Mouse (Mus musculus) ES-E14 (cell line): ENCODE data around the gene Ercc4. TPM values are rescaled to one million over a fixed set of nuclear protein-coding genes. Genes with fewer than 3 reads are reported as not detected.

Experiments
- DNase-seq: peaks from one replicate; pipeline ENCODE4 v3.0.0-alpha.2; 2013; ENCODE audit warnings: low read depth, low spot score
- H3K27ac ChIP-seq: 2 replicates; pipeline ENCODE4 v1.5.1; 2012; ENCODE audit warnings: low read depth, mild to moderate bottlenecking, low read length, moderate library complexity, mixed read lengths; ENCODE audit not compliant: poor library complexity, insufficient read depth, severe bottlenecking
- H3K36me3 ChIP-seq: 2 replicates; pipeline ENCODE4 v1.6.1; 2012; ENCODE audit warnings: mild to moderate bottlenecking, low read length, moderate library complexity, mixed read lengths; ENCODE audit not compliant: control insufficient read depth, poor library complexity, insufficient read depth, severe bottlenecking
- H3K4me1 ChIP-seq, 2 experiments: fragments of 150-350 bp in 1 of 2; sonication (generic) in 1 of 2; 2 replicates each; pipeline ENCODE4 v1.6.1; 2012; ENCODE audit warnings: low read length in 2 of 2, mild to moderate bottlenecking in 1 of 2, mixed read lengths in 1 of 2; ENCODE audit not compliant: control insufficient read depth in 2 of 2, insufficient read depth in 2 of 2, poor library complexity in 1 of 2
- H3K4me3 ChIP-seq, 2 experiments: fragments of 150-350 bp in 1 of 2; sonication (generic) in 1 of 2; 2 replicates each; pipeline ENCODE4 v1.5.1; 2012; ENCODE audit warnings: low read length in 2 of 2, low read depth in 1 of 2, mild to moderate bottlenecking in 1 of 2, mixed read lengths in 1 of 2; ENCODE audit not compliant: insufficient read depth in 1 of 2, poor library complexity in 1 of 2, severe bottlenecking in 1 of 2
- H3K9ac ChIP-seq: 2 replicates; pipeline ENCODE4 v1.6.1; 2012; ENCODE audit warnings: low read depth, mild to moderate bottlenecking, low read length, mixed read lengths; ENCODE audit not compliant: poor library complexity, insufficient read depth, severe bottlenecking
- H3K9me3 ChIP-seq: fragments of 150-350 bp; sonication (generic); 2 replicates; pipeline ENCODE4 v1.6.1; 2012; ENCODE audit warnings: low read depth, mild to moderate bottlenecking, low read length; ENCODE audit not compliant: control insufficient read depth, insufficient read depth
- CHD2 ChIP-seq: IDR thresholded peaks from 2 replicates; pipeline ENCODE4 v1.6.1; 2014; ENCODE audit warnings: mild to moderate bottlenecking, low read depth, low read length, inconsistent platforms
- HCFC1 ChIP-seq: IDR thresholded peaks from 2 replicates; pipeline ENCODE4 v1.6.1; 2012; ENCODE audit warnings: low read length, inconsistent platforms, borderline replicate concordance; ENCODE audit not compliant: insufficient read depth
- MAFK ChIP-seq: IDR thresholded peaks from 2 replicates; pipeline ENCODE4 v1.6.1; 2014; ENCODE audit warnings: mild to moderate bottlenecking, low read depth, low read length, inconsistent platforms; ENCODE audit not compliant: insufficient read depth
- ZC3H11A ChIP-seq: IDR thresholded peaks from 2 replicates; pipeline ENCODE4 v1.6.1; 2012; ENCODE audit warnings: low read depth, mild to moderate bottlenecking, inconsistent platforms, low read length, borderline replicate concordance
- ZNF384 ChIP-seq: IDR thresholded peaks from 2 replicates; pipeline ENCODE4 v1.6.1; 2012; ENCODE audit warnings: low read depth, low read length, inconsistent platforms
- in situ Hi-C, 2 experiments: fragments of 600-800 bp; cut with MboI; formaldehyde crosslinking; loops; one replicate each; pipeline ENCODE4 v1.15.1; 2025; ENCODE audit warnings: low sequenced_read_pairs in 2 of 2, inconsistent platforms in 1 of 2; ENCODE audit not compliant: unreplicated experiment in 2 of 2
- total RNA-seq: library from RNA; depleted of rRNA; stranded (reverse); fragments of 300-350 nt; gene quantifications from 2 replicates; pipeline ENCODE4 v1.2.3, GENCODE M21; 2012

Gene Ercc4
- total RNA-seq, 1 experiment: 18.2 TPM

DNA sequence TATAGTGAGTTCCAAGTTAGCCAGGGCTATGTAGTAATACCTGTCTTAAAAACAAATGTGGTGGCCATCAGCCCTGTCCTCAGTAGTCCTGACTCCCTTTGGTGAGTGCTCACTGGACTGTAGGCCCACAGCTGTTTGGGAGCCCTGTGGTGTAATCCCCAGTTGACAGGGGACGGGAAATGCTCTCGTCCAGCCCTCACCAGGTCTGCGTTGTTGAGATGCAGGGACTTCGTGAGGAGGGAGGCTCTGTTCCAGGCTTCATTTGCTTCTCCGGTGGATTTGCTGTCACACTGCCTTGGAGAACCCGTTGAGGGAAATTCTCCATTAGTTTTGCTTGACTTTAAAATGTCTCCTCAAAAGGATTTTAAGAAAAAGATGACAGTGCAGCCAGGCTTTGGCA is 41.3 kb downstream of the Ercc4 start:
- peaks cover 24% of the 10 kb centered on the region; the same call in 1 of the 2 replicates for H3K36me3 ChIP-seq
- peaks cover 2 to 5% of the 10 kb centered on the region in 2 experiments; a peak in 1 of 4 replicates for H3K4me1 ChIP-seq
- no peak overlapping the region for H3K4me3 ChIP-seq
- H3K9ac ChIP-seq: no peak overlapping the region
- DNase-seq: no peak
- TF ChIP-seq MAFK (no peak), HCFC1 (no peak), CHD2 (no peak), ZC3H11A (no peak), ZNF384 (no peak)
- H3K9me3 ChIP-seq: no peaks in the 10 kb centered on the region
- in situ Hi-C loops: no loop called here
- no peak overlapping the region for H3K27ac ChIP-seq

DNA sequence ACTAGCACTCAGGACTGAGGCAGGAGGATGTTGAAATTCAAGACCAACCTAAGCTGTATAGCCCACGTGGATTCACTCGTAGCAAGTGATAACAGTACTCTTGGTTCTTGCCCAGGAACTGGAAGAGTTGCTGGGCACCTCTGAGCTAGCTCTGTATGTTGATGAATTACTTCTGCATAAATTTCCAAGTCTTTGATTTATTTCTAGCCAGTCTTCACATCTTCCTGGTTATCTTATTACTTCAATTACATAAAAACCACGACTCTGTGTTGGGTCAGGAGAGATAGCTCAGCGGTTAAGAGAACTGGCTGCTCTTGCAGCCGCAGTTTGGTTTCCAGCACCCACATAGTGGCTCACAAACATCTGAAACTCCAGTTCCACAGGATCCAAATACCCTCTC is 43.0 kb downstream of the Ercc4 start:
- Histone ChIP-seq H3K4me3 (no peak overlapping the region), H3K4me1 (peaks cover 2 to 5% of the 10 kb centered on the region in 2 experiments; a peak in 1 of 4 replicates), H3K27ac (no peak overlapping the region), H3K36me3 (peaks cover 15% of the 10 kb centered on the region; the same call in 1 of the 2 replicates), H3K9me3 (no peaks in the 10 kb centered on the region), H3K9ac (no peak overlapping the region)
- in situ Hi-C loops: no loop called here
- TF ChIP-seq CHD2 (no peak), ZNF384 (no peak), ZC3H11A (no peak)
- no peak for DNase-seq

DNA sequence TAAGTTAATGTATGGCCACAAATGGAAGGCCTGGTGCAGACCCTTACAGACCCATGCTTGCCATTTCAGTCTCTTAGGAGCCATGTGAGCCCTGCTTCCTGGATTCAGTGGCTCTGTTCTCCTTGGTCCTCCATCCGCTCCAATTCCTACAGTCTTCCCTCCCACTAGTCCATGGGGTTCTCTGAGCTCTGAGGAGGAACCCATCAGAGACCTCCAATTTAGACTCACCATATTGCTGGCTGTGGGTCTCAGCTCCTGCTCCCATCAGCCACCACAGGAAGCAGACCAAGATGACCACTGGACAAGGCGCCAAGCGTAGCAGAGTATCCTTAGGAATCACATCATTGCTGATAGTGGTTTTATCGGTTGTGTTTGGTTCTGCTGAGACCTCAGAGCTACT is 43.7 kb downstream of the Ercc4 start:
- Histone ChIP-seq H3K36me3 (peaks cover 8% of the 10 kb centered on the region; the same call in 1 of the 2 replicates), H3K9ac (no peak overlapping the region), H3K9me3 (no peaks in the 10 kb centered on the region), H3K4me1 (0 out of 4 replicates have a peak, but pooled peaks cover 0 to 2% of the 10 kb centered on the region in 2 experiments), H3K4me3 (no peak overlapping the region), H3K27ac (no peak overlapping the region)
- DNase-seq: no peak
- in situ Hi-C loops: no loop called here
- TF ChIP-seq ZNF384 (no peak), CHD2 (no peak), HCFC1 (no peak), ZC3H11A (no peak), MAFK (no peak)

DNA sequence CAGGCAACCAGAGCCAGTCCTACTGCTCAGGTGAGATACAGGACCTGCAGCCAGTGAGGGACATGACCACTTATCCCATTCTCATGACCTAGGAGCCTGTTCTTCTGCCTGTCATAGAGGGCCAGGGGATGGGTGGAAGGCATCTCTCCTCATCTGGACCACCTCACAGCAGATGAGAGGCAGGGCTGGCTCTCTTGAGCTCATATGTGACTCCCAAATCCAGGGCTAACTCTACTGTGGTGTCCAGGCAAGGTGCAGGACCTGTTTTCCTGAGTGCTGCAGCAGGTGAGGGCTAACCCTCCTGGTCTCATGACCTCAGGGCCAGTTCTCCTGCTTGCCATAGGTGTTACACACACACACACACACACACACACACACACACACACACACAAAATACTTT is 44.9 kb downstream of the Ercc4 start:
- no peak for TF ChIP-seq ZC3H11A
- TF ChIP-seq HCFC1: no peak
- no peak for TF ChIP-seq MAFK
- no peak for TF ChIP-seq CHD2
- TF ChIP-seq ZNF384: no peak
- no peak for DNase-seq
- no peak overlapping the region for H3K27ac ChIP-seq
- in situ Hi-C loops: no loop called here
- H3K36me3 ChIP-seq: peaks cover 4% of the 10 kb centered on the region; the same call in 1 of the 2 replicates
- H3K4me3 ChIP-seq: no peak overlapping the region
- H3K9me3 ChIP-seq: no peaks in the 10 kb centered on the region
- peaks cover 0 to 4% of the 10 kb centered on the region in 2 experiments; a peak in 1 of 4 replicates for H3K4me1 ChIP-seq
- H3K9ac ChIP-seq: no peak overlapping the region

DNA sequence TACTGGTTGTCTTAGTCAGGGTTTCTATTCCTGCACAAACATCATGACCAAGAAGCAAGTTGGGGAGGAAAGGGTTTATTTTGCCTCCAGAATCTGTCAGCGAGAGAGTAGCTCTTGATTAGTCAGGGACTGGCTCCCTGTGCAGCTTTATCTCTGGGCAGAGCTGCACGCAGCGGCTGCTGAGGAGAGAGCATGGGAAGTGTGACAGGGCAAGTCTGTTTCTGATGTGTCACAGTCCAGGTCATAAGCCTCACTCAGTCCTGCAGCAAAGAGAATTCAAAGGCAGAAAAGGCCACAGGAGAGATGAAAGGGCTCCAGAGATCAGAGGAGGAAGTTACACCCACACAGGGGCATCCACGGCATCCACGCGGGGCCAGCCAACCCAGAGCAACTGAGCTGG is 47.8 kb downstream of the Ercc4 start:
- Histone ChIP-seq H3K27ac (no peak overlapping the region), H3K9ac (no peak overlapping the region), H3K4me1 (peaks cover 0 to 8% of the 10 kb centered on the region in 2 experiments; a peak in 1 of 4 replicates), H3K36me3 (no peaks in the 10 kb centered on the region), H3K4me3 (no peak overlapping the region), H3K9me3 (no peaks in the 10 kb centered on the region)
- no peak for DNase-seq
- TF ChIP-seq ZC3H11A (no peak), CHD2 (no peak), MAFK (no peak), ZNF384 (no peak), HCFC1 (no peak)
- in situ Hi-C loops: no loop called here
